Mouse (Mus musculus): ENCODE results near the gene Ubtd1. TPM values are rescaled to one million over a fixed set of nuclear protein-coding genes. Genes with fewer than 3 reads are reported as not detected.

The Ubtd1 gene
- polyA plus RNA-seq, 1 experiment from 2014 or later, result 9.5 TPM

- Histone ChIP-seq H3K27ac (replicated peaks) (no peak overlapping the region), H3K9me3 (replicated peaks) (no peaks in the 10 kb centered on the region), H3K36me3 (no peaks in the 10 kb centered on the region), H3K4me1 (peaks cover 22% of the 10 kb centered on the region), H3K27me3 (ENCODE audit: low read depth, poor library complexity, severe bottlenecking) (no peaks in the 10 kb centered on the region), H3K4me3 (no peak overlapping the region)
- DNase-seq (ENCODE audit: low spot score), result no peak
- WGBS, result 93% methylated on average over 9 of the region's 9 CpGs
Measured at GRCm38 (mm10) chr19:41998770-41999548, 17.4 kb downstream of the Ubtd1 start.

GRCm38 (mm10) chr19:41999688-42000283 is 18.2 kb downstream of the Ubtd1 start:
- no peak for DNase-seq (ENCODE audit: low spot score)
- 85% methylated on average over 4 of the region's 4 CpGs for WGBS
- Histone ChIP-seq H3K4me1 (peaks cover 22% of the 10 kb centered on the region), H3K4me3 (no peak overlapping the region), H3K9me3 (replicated peaks) (no peaks in the 10 kb centered on the region), H3K36me3 (no peaks in the 10 kb centered on the region), H3K27ac (replicated peaks) (no peak overlapping the region), H3K27me3 (ENCODE audit: low read depth, poor library complexity, severe bottlenecking) (no peaks in the 10 kb centered on the region)

DNA sequence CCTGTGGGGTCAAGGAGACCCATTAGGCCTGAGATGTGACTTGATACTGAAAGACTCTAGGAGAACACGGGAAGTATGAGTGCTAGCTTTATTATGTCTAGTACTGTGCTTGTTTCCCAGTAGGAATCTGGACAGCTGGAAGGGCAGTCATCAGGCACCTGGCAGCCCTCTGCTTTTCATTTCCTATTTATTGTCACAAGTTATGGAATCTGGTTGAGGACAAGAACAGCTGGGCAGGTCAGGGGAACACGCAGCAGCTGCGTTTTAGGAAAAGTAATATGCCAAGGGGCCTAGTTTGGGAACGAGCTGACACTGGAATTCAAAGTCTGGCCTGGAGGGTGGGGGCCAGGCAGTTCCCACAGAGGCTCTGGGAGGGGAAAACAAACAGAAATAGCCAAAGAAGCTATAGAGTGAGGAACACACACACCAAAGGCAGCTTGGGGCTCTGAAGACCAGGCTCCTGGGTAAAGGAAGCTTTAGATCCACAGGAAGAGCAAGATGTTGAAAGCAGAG is 18.9 kb downstream of the Ubtd1 start:
- 70% methylated on average over 4 of the region's 4 CpGs for WGBS
- DNase-seq (ENCODE audit: low spot score), result no peak
- peaks cover 16% of the 10 kb centered on the region for H3K4me1 ChIP-seq
- no peak overlapping the region for H3K27ac ChIP-seq (replicated peaks)
- H3K4me3 ChIP-seq, result no peak overlapping the region
- H3K36me3 ChIP-seq, result no peaks in the 10 kb centered on the region
- no peaks in the 10 kb centered on the region for H3K9me3 ChIP-seq (replicated peaks)
- H3K27me3 ChIP-seq (ENCODE audit: low read depth, poor library complexity, severe bottlenecking), result no peaks in the 10 kb centered on the region

DNA sequence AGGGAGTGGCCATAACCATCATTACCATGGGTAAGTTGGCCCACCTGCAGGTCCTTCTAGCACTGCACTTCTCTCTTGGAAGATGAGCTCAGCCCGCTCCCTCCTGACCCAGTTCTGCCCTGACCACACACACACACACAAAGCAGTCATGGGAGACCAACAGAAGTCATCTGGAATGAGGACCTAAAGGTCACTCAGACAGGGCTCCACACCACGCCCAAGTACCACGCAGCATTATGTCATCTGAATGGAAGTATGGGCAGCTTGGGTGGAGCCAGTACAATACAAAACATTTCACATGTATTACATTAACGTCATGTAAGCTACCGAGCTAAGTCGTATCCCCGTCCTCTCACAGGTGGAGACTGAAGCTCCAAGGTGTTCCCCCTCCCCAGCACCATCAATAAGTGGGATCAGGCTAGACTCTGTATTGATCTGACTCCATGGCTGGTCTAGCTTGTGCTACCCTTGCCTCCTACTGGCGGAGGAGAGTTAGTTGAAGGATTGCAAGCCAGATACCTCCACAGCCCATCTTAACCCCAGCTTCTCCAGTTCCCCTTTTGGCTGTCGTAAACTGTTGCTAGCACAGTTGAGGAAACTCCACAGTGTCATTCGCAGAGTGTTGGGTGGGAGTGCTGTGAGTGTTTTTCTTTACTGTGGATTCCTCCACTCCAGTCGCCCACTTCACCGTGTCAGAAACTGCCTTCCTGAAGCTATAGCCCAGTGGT is 19.9 kb downstream of the Ubtd1 start:
- DNase-seq (ENCODE audit: low spot score), result no peak
- 89% methylated on average over 12 of the region's 12 CpGs for WGBS
- Histone ChIP-seq H3K27ac (replicated peaks) (no peak overlapping the region), H3K9me3 (replicated peaks) (no peaks in the 10 kb centered on the region), H3K36me3 (no peaks in the 10 kb centered on the region), H3K27me3 (ENCODE audit: low read depth, poor library complexity, severe bottlenecking) (no peaks in the 10 kb centered on the region), H3K4me3 (no peak overlapping the region), H3K4me1 (peaks cover 6% of the 10 kb centered on the region)

GRCm38 (mm10) chr19:42004258-42004657 is 22.7 kb downstream of the Ubtd1 start:
- 84% methylated on average over 6 of the region's 6 CpGs for WGBS
- no peaks in the 10 kb centered on the region for H3K27me3 ChIP-seq (ENCODE audit: low read depth, poor library complexity, severe bottlenecking)

DNA sequence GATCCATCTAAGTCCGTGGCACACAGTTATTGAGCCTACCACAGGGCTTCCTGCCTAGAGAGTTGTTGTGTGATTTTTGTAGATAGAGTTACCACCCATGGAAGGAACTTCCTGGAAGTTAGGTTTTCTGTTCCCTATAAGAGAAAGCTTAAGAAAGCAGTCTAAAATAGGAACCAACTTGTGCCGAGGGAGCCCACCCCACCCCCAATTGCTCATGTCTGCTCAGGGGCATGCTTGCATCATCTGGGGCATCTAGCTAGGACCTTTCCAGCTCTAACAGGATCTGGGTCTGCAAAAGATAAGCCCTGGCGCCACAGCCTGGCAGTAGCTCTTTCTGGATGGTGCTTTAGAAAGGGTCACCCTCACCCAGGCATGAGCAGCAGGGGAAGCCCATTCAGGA is 24.1 kb downstream of the Ubtd1 start:
- H3K4me3 ChIP-seq, result no peak overlapping the region
- no peaks in the 10 kb centered on the region for H3K36me3 ChIP-seq
- no peak for DNase-seq (ENCODE audit: low spot score)
- 85% methylated on average over 3 of the region's 3 CpGs for WGBS
- H3K4me1 ChIP-seq, result peaks cover 20% of the 10 kb centered on the region
- no peaks in the 10 kb centered on the region for H3K9me3 ChIP-seq (replicated peaks)
- H3K27ac ChIP-seq (replicated peaks), result no peak overlapping the region
- H3K27me3 ChIP-seq (ENCODE audit: low read depth, poor library complexity, severe bottlenecking), result no peaks in the 10 kb centered on the region

More at GRCm38 (mm10) chr19:42004258-42004657, 22.7 kb downstream of the Ubtd1 start:
- Histone ChIP-seq H3K9me3 (replicated peaks) (no peaks in the 10 kb centered on the region), H3K27ac (replicated peaks) (no peak overlapping the region), H3K36me3 (no peaks in the 10 kb centered on the region), H3K4me1 (peaks cover 16% of the 10 kb centered on the region), H3K4me3 (no peak overlapping the region)
- DNase-seq (ENCODE audit: low spot score), result no peak

DNA sequence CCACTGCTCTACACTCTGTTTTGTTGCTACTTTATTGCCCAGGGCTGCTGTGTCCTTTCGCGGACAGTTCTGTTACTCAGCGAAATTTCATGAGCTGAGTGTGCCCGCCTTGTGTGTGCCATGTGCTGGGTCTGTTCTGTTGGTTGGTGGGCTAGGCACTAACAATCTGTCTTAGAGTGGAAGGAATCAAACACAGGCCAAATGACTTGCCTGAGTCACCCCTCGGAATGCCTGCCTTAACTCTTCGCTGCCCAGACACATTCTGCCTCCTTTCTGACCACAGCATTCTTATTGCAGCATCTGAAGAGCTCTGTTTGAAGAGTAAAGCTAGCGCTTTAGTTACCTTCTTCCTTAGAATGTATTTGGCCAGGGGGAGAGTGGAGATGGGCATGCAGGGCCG is 25.0 kb downstream of the Ubtd1 start:
- 78% methylated on average over 8 of the region's 8 CpGs for WGBS

DNA sequence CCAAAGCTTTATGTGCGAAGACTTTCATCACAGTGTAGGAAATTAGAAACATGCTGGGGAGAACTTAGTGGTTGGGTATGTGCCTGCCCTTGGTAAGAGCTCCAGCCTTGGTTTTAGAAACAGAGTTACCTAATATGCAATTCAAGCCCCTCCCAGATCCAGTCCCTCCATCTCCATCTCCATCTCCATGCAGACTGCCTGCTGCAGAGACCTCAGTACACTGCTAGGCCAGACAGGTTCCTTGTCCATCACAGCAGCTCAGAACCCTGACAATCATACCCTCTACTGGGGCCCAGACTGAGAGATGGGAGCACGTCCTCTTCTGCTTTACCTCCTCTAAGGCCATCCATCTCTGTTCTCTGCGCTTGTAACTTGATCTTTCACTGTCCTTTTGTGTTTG is 27.0 kb downstream of the Ubtd1 start:
- no peak overlapping the region for H3K27ac ChIP-seq (replicated peaks)
- no peak for DNase-seq (ENCODE audit: low spot score)
- WGBS, result 77% methylated on average over 3 of the region's 3 CpGs

More for the DNA sequence above, 25.0 kb downstream of the Ubtd1 start:
- no peak for DNase-seq (ENCODE audit: low spot score)
- H3K9me3 ChIP-seq (replicated peaks), result no peaks in the 10 kb centered on the region
- no peaks in the 10 kb centered on the region for H3K36me3 ChIP-seq
- peaks cover 17% of the 10 kb centered on the region for H3K4me1 ChIP-seq
- no peak overlapping the region for H3K27ac ChIP-seq (replicated peaks)
- H3K4me3 ChIP-seq, result no peak overlapping the region
- no peaks in the 10 kb centered on the region for H3K27me3 ChIP-seq (ENCODE audit: low read depth, poor library complexity, severe bottlenecking)

DNA sequence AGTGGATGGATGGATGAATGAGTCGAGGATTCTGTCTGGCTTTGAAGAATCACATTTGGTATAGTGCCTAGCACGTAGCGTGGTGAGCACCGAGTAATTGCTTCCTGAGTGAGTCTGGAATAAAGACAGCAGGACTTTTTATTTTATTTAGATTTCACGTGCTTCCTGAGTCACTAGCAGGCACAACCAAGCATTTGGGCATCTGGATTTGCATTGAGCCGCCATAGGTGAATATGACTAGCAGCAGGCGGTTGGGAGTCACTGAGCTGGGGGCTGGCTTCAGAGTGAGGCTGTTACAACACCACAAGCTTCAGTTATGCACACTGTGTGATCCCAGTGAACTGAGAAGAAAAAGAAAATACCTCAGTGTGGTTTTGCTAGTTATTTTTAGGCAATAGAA is 27.5 kb downstream of the Ubtd1 start:
- H3K9me3 ChIP-seq (replicated peaks), result no peaks in the 10 kb centered on the region
- 81% methylated on average over 7 of the region's 7 CpGs for WGBS
- peaks cover 17% of the 10 kb centered on the region for H3K4me1 ChIP-seq
- no peak overlapping the region for H3K4me3 ChIP-seq
- no peaks in the 10 kb centered on the region for H3K36me3 ChIP-seq
- H3K27ac ChIP-seq (replicated peaks), result no peak overlapping the region
- no peaks in the 10 kb centered on the region for H3K27me3 ChIP-seq (ENCODE audit: low read depth, poor library complexity, severe bottlenecking)
- no peak for DNase-seq (ENCODE audit: low spot score)

More for the DNA sequence above, 27.0 kb downstream of the Ubtd1 start:
- H3K4me1 ChIP-seq, result peaks cover 17% of the 10 kb centered on the region
- H3K4me3 ChIP-seq, result no peak overlapping the region
- H3K36me3 ChIP-seq, result no peaks in the 10 kb centered on the region
- no peaks in the 10 kb centered on the region for H3K9me3 ChIP-seq (replicated peaks)
- no peaks in the 10 kb centered on the region for H3K27me3 ChIP-seq (ENCODE audit: low read depth, poor library complexity, severe bottlenecking)

GRCm38 (mm10) chr19:42010436-42010835 is 28.9 kb downstream of the Ubtd1 start:
- no peaks in the 10 kb centered on the region for H3K27me3 ChIP-seq (ENCODE audit: low read depth, poor library complexity, severe bottlenecking)
- no peak overlapping the region for H3K27ac ChIP-seq (replicated peaks)
- DNase-seq (ENCODE audit: low spot score), result no peak
- no peak overlapping the region for H3K4me3 ChIP-seq
- H3K36me3 ChIP-seq, result no peaks in the 10 kb centered on the region
- 64% methylated on average over 4 of the region's 4 CpGs for WGBS
- peaks cover 17% of the 10 kb centered on the region for H3K4me1 ChIP-seq
- H3K9me3 ChIP-seq (replicated peaks), result no peaks in the 10 kb centered on the region

DNA sequence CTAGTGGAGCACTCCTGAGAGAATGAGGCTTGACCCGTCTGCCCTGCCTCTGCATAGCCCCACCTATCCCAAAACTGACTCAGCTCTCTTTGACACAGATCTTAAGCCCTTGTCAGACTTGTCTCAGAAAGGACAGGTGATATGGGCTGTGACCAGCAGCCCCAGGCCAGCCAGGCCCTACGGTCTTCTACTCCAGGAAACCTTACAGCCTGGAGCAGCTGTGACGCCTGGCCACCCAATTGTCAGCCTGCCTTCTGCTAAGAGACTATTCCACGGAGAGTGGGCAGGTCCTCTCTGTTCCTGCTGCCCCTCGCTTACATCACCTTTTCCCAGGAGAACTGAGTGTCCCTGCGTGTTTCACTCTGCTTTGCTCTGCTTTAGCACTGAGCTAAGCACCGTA is 29.6 kb downstream of the Ubtd1 start:
- no peaks in the 10 kb centered on the region for H3K9me3 ChIP-seq (replicated peaks)
- no peak for DNase-seq (ENCODE audit: low spot score)
- 80% methylated on average over 7 of the region's 7 CpGs for WGBS
- no peaks in the 10 kb centered on the region for H3K27me3 ChIP-seq (ENCODE audit: low read depth, poor library complexity, severe bottlenecking)
- peaks cover 22% of the 10 kb centered on the region for H3K4me1 ChIP-seq
- H3K27ac ChIP-seq (replicated peaks), result no peak overlapping the region
- no peak overlapping the region for H3K4me3 ChIP-seq
- no peaks in the 10 kb centered on the region for H3K36me3 ChIP-seq

- Histone ChIP-seq H3K9me3 (replicated peaks) (no peaks in the 10 kb centered on the region), H3K27me3 (ENCODE audit: low read depth, poor library complexity, severe bottlenecking) (no peaks in the 10 kb centered on the region), H3K27ac (replicated peaks) (no peak overlapping the region), H3K4me1 (peaks cover 36% of the 10 kb centered on the region), H3K4me3 (no peak overlapping the region), H3K36me3 (no peaks in the 10 kb centered on the region)
- no peak for DNase-seq (ENCODE audit: low spot score)
- WGBS, result 86% methylated on average over 3 of the region's 3 CpGs
Measured at GRCm38 (mm10) chr19:42014231-42014825, 32.8 kb downstream of the Ubtd1 start.
